Mouse (Mus musculus): ENCODE results near the gene Rap2b. TPM values are rescaled to one million over a fixed set of nuclear protein-coding genes. Genes with fewer than 3 reads are reported as not detected.

Gene Rap2b
- polyA plus RNA-seq, 1 experiment = 1.6 TPM

DNA sequence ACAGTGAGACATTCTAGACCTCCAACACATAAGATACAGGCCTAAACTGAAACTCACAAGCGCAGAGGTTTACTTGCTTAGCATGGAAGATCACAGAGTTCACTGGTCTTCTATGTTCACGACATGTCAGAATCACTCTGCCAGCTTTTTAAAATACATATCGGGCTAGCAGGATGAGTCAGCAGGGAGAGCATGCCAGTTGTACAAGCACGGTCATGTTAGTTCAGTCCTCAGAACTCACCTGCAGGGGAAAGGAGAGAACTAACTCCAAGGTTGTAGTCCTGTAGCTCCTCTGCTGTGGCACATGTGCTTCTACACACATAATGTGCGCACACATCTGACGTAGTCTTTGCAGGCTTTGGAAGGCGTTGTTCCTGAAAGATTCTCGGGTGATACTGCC, 14.6 kb downstream of the Rap2b start:
- TF ChIP-seq CTCF (IDR thresholded peaks at IDR 0.05; ENCODE audit: control insufficient read depth, insufficient read depth, insufficient replicate concordance, low read depth, low read length) (no peak), POLR2A (IDR thresholded peaks at IDR 0.05; ENCODE audit: control insufficient read depth, low read depth, low read length) (no peak)
- H3K27me3 ChIP-seq (ENCODE audit: control insufficient read depth, insufficient read depth, low read length) = no peaks in the 10 kb centered on the region
- no peaks in the 10 kb centered on the region for H3K36me3 ChIP-seq (ENCODE audit: control insufficient read depth, insufficient read depth, low read length)
- no peak overlapping the region for H3K4me3 ChIP-seq (ENCODE audit: control insufficient read depth, low read depth, low read length)
- H3K27ac ChIP-seq (ENCODE audit: control insufficient read depth, insufficient read depth, low read depth, low read length) = no peak overlapping the region
- no peaks in the 10 kb centered on the region for H3K4me1 ChIP-seq (ENCODE audit: control insufficient read depth, insufficient read depth, low read length)

DNA sequence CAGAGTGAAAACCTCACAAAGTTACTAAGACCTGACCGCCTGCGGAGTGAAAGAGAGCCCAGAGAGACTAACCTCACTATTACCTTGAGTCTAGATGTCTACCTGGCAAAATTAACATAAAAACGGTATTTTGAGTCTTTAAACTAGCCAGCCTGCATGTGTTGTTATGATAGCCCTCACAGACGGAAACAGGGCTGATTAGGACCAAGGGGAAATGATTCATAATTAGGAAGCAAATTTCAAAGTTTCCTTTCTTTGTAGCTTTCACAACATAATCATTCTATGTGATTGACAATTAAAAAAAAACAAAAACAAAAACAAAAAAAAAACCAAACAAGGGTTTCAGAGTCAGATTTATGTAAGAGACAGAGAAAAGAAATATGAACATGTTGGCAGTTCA, 24.9 kb downstream of the Rap2b start:
- H3K36me3 ChIP-seq (ENCODE audit: control insufficient read depth, insufficient read depth, low read length) = no peaks in the 10 kb centered on the region
- no peaks in the 10 kb centered on the region for H3K27me3 ChIP-seq (ENCODE audit: control insufficient read depth, insufficient read depth, low read length)
- TF ChIP-seq POLR2A (IDR thresholded peaks at IDR 0.05; ENCODE audit: control insufficient read depth, low read depth, low read length) (no peak), CTCF (IDR thresholded peaks at IDR 0.05; ENCODE audit: control insufficient read depth, insufficient read depth, insufficient replicate concordance, low read depth, low read length) (no peak)
- no peaks in the 10 kb centered on the region for H3K4me1 ChIP-seq (ENCODE audit: control insufficient read depth, insufficient read depth, low read length)
- H3K4me3 ChIP-seq (ENCODE audit: control insufficient read depth, low read depth, low read length) = no peak overlapping the region
- H3K27ac ChIP-seq (ENCODE audit: control insufficient read depth, insufficient read depth, low read depth, low read length) = no peak overlapping the region

DNA sequence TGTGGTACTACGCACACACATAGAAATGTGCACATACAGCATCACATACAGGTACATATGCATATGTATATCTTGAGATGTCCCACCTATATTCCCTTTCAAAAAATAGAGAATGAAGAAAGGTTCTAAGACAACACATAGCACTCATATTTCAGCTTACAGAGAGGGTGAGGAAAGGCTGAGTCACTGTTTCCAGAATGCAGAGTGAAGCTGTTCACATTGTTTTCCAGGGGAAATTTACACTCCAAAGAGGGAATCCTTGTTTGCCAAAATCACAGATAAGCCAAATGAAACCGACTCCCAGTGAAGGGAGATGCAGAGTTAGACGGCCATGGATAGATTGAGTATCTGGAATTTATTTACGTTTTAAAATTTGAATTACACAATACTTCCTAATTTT, 30.1 kb downstream of the Rap2b start:
- no peak overlapping the region for H3K27ac ChIP-seq (ENCODE audit: control insufficient read depth, insufficient read depth, low read depth, low read length)
- no peak overlapping the region for H3K4me3 ChIP-seq (ENCODE audit: control insufficient read depth, low read depth, low read length)
- H3K36me3 ChIP-seq (ENCODE audit: control insufficient read depth, insufficient read depth, low read length) = no peaks in the 10 kb centered on the region
- H3K4me1 ChIP-seq (ENCODE audit: control insufficient read depth, insufficient read depth, low read length) = no peaks in the 10 kb centered on the region
- TF ChIP-seq CTCF (IDR thresholded peaks at IDR 0.05; ENCODE audit: control insufficient read depth, insufficient read depth, insufficient replicate concordance, low read depth, low read length) = no peak
- TF ChIP-seq POLR2A (IDR thresholded peaks at IDR 0.05; ENCODE audit: control insufficient read depth, low read depth, low read length) = no peak
- H3K27me3 ChIP-seq (ENCODE audit: control insufficient read depth, insufficient read depth, low read length) = no peaks in the 10 kb centered on the region

DNA sequence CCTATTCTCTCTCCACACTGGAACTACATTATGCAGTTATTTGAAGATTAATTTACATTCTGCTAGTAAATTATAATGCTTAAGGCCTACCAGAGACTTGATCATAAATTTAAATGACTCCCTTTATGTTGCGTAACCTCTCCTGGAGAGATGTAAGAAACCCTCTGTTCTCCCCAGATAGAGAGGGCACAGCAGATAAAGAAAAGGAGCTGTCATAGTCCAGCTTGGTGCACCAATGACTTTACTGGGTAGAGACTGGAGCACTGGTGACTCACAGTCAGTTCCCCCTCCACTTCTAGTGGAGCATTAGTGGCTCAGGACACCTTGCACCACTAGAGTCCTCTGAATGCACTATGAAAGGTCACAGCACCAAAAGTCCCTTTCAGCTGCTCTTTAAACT, 31.4 kb downstream of the Rap2b start:
- Histone ChIP-seq H3K27me3 (ENCODE audit: control insufficient read depth, insufficient read depth, low read length) (no peaks in the 10 kb centered on the region), H3K4me1 (ENCODE audit: control insufficient read depth, insufficient read depth, low read length) (no peaks in the 10 kb centered on the region), H3K4me3 (ENCODE audit: control insufficient read depth, low read depth, low read length) (no peak overlapping the region), H3K36me3 (ENCODE audit: control insufficient read depth, insufficient read depth, low read length) (no peaks in the 10 kb centered on the region), H3K27ac (ENCODE audit: control insufficient read depth, insufficient read depth, low read depth, low read length) (no peak overlapping the region)
- TF ChIP-seq CTCF (IDR thresholded peaks at IDR 0.05; ENCODE audit: control insufficient read depth, insufficient read depth, insufficient replicate concordance, low read depth, low read length) (no peak), POLR2A (IDR thresholded peaks at IDR 0.05; ENCODE audit: control insufficient read depth, low read depth, low read length) (no peak)

DNA sequence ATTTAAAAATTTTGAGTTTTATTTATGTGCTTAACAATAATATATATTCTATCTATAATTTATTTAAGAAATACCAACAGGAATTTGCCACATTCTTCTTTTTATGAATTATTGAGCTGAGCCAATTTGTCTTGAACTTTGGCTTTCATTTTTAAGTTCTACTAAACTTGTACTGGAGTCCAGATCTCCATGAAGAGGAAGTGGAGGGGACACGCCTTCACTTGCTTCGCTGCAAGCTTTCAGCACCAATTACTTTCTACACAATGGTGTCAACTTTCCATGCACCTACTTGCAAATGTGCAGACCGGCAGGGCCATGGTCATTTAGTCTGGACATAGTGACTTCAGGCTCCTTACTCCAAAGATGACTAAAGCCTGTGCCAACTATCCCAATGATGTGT, 32.1 kb downstream of the Rap2b start:
- no peak for TF ChIP-seq CTCF (IDR thresholded peaks at IDR 0.05; ENCODE audit: control insufficient read depth, insufficient read depth, insufficient replicate concordance, low read depth, low read length)
- TF ChIP-seq POLR2A (IDR thresholded peaks at IDR 0.05; ENCODE audit: control insufficient read depth, low read depth, low read length) = no peak
- H3K4me1 ChIP-seq (ENCODE audit: control insufficient read depth, insufficient read depth, low read length) = no peaks in the 10 kb centered on the region

DNA sequence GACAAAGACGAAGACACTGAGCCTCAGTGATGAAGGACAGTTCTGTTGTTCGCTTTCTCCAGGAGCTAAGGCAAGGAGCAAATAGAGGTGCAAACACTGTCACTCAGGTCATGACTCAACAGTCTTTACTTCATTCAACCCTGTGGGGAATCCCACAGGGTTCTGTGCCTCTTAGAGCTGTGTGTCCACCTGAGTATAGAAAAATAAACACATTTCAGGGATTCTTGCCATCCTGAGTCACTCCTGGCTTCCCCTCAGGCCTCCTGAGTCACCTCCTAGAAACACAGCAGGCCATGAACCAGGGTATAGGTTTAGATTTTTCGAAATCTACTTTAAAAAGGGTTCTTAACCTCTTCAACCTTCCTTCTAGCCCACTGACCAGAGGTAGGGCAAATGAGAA, 33.9 kb downstream of the Rap2b start:
- no peak for TF ChIP-seq CTCF (IDR thresholded peaks at IDR 0.05; ENCODE audit: control insufficient read depth, insufficient read depth, insufficient replicate concordance, low read depth, low read length)
- no peak for TF ChIP-seq POLR2A (IDR thresholded peaks at IDR 0.05; ENCODE audit: control insufficient read depth, low read depth, low read length)
- H3K4me3 ChIP-seq (ENCODE audit: control insufficient read depth, low read depth, low read length) = no peak overlapping the region
- H3K27me3 ChIP-seq (ENCODE audit: control insufficient read depth, insufficient read depth, low read length) = no peaks in the 10 kb centered on the region

More for the DNA sequence above, 32.1 kb downstream of the Rap2b start:
- Histone ChIP-seq H3K27ac (ENCODE audit: control insufficient read depth, insufficient read depth, low read depth, low read length) (no peak overlapping the region), H3K27me3 (ENCODE audit: control insufficient read depth, insufficient read depth, low read length) (no peaks in the 10 kb centered on the region), H3K36me3 (ENCODE audit: control insufficient read depth, insufficient read depth, low read length) (no peaks in the 10 kb centered on the region), H3K4me3 (ENCODE audit: control insufficient read depth, low read depth, low read length) (no peak overlapping the region)

DNA sequence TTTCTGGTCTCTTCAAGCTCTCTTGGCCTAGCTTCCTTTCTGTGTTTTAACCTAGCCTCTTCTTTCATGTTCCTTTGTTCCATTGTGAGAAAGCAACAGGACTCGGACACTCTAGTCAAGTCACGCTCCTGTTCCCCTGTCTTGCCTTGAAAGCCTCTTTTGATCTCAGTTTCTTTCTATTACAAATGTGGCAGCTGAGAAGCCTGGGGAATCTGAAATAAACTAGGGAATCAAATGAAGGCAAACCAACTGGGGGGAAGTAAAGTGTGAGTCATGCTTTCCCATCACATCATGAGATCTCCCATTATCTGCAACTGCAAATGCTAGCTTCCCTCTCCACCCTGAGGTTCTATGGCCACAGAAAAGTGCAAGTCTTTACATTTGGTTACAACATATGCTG, 35.3 kb downstream of the Rap2b start:
- Histone ChIP-seq H3K27me3 (ENCODE audit: control insufficient read depth, insufficient read depth, low read length) (no peaks in the 10 kb centered on the region), H3K4me1 (ENCODE audit: control insufficient read depth, insufficient read depth, low read length) (no peaks in the 10 kb centered on the region), H3K36me3 (ENCODE audit: control insufficient read depth, insufficient read depth, low read length) (no peaks in the 10 kb centered on the region), H3K4me3 (ENCODE audit: control insufficient read depth, low read depth, low read length) (no peak overlapping the region), H3K27ac (ENCODE audit: control insufficient read depth, insufficient read depth, low read depth, low read length) (no peak overlapping the region)
- TF ChIP-seq POLR2A (IDR thresholded peaks at IDR 0.05; ENCODE audit: control insufficient read depth, low read depth, low read length) = no peak
- no peak for TF ChIP-seq CTCF (IDR thresholded peaks at IDR 0.05; ENCODE audit: control insufficient read depth, insufficient read depth, insufficient replicate concordance, low read depth, low read length)

More for the DNA sequence above, 33.9 kb downstream of the Rap2b start:
- H3K4me1 ChIP-seq (ENCODE audit: control insufficient read depth, insufficient read depth, low read length) = no peaks in the 10 kb centered on the region
- no peak overlapping the region for H3K27ac ChIP-seq (ENCODE audit: control insufficient read depth, insufficient read depth, low read depth, low read length)
- H3K36me3 ChIP-seq (ENCODE audit: control insufficient read depth, insufficient read depth, low read length) = no peaks in the 10 kb centered on the region

DNA sequence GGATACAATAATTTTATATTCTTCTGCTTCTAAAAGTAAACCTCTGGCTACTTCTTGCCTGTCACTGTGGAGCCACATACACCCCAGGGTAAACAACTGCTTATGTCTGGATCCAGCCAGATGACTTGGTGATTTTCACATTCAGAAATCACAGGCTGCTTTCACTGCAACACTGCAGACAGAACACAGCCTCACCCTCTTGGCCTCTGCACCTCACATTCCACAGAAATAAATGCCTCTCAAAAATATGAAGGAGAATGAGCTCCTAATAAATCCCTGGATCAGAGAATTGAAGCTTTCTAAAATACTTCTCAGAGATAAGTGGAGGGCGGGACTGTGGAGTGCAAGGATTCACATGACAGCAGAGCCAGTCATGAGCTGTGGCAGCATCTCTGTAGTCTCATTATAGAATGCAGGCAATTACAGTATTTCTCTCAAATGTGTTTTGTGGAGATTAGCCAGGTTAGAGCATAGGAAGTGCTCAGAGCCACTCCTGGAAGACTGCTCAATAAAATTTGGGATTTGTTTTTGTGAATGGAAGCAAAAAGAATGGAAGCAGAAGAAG, 39.5 kb downstream of the Rap2b start:
- no peak overlapping the region for H3K4me3 ChIP-seq (ENCODE audit: control insufficient read depth, low read depth, low read length)
- TF ChIP-seq POLR2A (IDR thresholded peaks at IDR 0.05; ENCODE audit: control insufficient read depth, low read depth, low read length) (no peak), CTCF (IDR thresholded peaks at IDR 0.05; ENCODE audit: control insufficient read depth, insufficient read depth, insufficient replicate concordance, low read depth, low read length) (no peak)
- H3K4me1 ChIP-seq (ENCODE audit: control insufficient read depth, insufficient read depth, low read length) = no peaks in the 10 kb centered on the region
- H3K27me3 ChIP-seq (ENCODE audit: control insufficient read depth, insufficient read depth, low read length) = no peaks in the 10 kb centered on the region
- no peaks in the 10 kb centered on the region for H3K36me3 ChIP-seq (ENCODE audit: control insufficient read depth, insufficient read depth, low read length)
- H3K27ac ChIP-seq (ENCODE audit: control insufficient read depth, insufficient read depth, low read depth, low read length) = no peak overlapping the region

All from testis, adult 2 months (tissue).